Comparison of ENCODE assay signal across 18 mouse cellular contexts in the genomic region with DNA sequence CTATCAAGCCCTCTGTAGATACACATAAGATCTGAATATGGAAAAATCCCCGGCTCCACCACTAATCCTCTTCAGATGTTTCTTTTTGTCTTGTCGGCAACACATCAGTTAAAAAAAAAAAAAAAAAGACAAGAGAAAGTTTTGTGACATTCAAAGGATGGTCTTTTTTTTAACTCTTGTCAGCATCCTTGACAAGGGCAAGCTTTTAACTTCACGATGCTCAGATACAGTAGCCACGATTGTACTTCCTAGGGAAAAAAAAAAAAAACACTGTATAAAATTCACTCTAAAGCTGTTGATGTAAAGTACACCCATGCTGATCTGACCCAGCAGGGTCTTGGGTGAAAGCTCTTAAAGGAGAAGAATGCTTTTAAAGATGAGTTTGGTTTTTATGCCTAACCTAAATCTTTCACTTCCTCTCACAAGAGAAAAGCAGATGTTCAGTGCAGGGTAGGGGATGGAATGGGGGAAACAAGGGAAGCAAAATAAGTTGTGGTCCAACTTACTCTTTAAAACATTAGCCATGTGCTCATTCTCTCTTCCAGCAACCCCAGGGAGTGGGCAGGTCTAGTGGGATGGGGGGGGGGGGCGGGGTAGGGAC. TPM values are rescaled to one million over a fixed set of nuclear protein-coding genes. Genes with fewer than 3 reads are reported as not detected.
A peak's percentile ranks its signal among the peaks of the same experiment; 100 is the strongest.
DNase-seq lines count a peak whose midpoint lies in the region; ATAC-seq and TF ChIP-seq lines count a peak whose summit lies in the region.
"Had no signal": no experiment of that assay in that cellular context is flagged by ENCODE, and none has a peak within 500 bp of the region (broad histone marks: within the 10 kb centered on the region; RNA-seq: fewer than 3 reads in every experiment).

No protein-coding gene starts in this region.

- no peaks in the 10 kb centered on the region for H3K4me1 ChIP-seq in stomach, embryonic 14.5 days (ENCODE audit: control insufficient read depth, insufficient read depth, low read length)
- H3K4me1 ChIP-seq in stomach, postnatal 0 days (replicated peaks; ENCODE audit: control insufficient read depth, insufficient read depth) = no peaks in the 10 kb centered on the region
- no peaks in the 10 kb centered on the region for H3K4me1 ChIP-seq in midbrain, embryonic 11.5 days (ENCODE audit: control insufficient read depth, insufficient read depth, low read length)
- H3K4me1 ChIP-seq: embryonic facial prominence, embryonic 10.5 days; forebrain, embryonic 13.5 days; heart, embryonic 10.5 days; hindbrain, embryonic 10.5 days; hindbrain, embryonic 15.5 days had no signal

- TF ChIP-seq CTCF in stomach, postnatal 0 days (IDR thresholded peaks at IDR 0.05; ENCODE audit: low read depth) = no peak

- H3K27me3 ChIP-seq in stomach, embryonic 14.5 days (ENCODE audit: control insufficient read depth, insufficient read depth, low read length) = no peaks in the 10 kb centered on the region
- no peaks in the 10 kb centered on the region for H3K27me3 ChIP-seq in stomach, postnatal 0 days (ENCODE audit: control insufficient read depth, insufficient read depth, low read length)
- H3K27me3 ChIP-seq in midbrain, embryonic 11.5 days (ENCODE audit: control insufficient read depth, insufficient read depth, low read length) = no peaks in the 10 kb centered on the region
- H3K27me3 ChIP-seq: forebrain, embryonic 13.5 days; hindbrain, embryonic 15.5 days had no signal

- H3K4me2 ChIP-seq in stomach, embryonic 14.5 days (replicated peaks; ENCODE audit: low read depth, low read length) = no peak overlapping the region
- no peak overlapping the region for H3K4me2 ChIP-seq in stomach, postnatal 0 days (replicated peaks; ENCODE audit: low read depth)
- no peak overlapping the region for H3K4me2 ChIP-seq in midbrain, embryonic 11.5 days
- H3K4me2 ChIP-seq: forebrain, embryonic 13.5 days; hindbrain, embryonic 15.5 days had no signal

- no peak overlapping the region for H3K27ac ChIP-seq in stomach, embryonic 14.5 days (ENCODE audit: low read length)
- H3K27ac ChIP-seq in stomach, postnatal 0 days (replicated peaks) = no peak overlapping the region
- H3K27ac ChIP-seq in midbrain, embryonic 11.5 days (ENCODE audit: low read depth, low read length) = no peak overlapping the region
- H3K27ac ChIP-seq: embryonic facial prominence, embryonic 10.5 days; forebrain, embryonic 13.5 days; heart, embryonic 10.5 days; hindbrain, embryonic 10.5 days; hindbrain, embryonic 15.5 days had no signal

- DNase-seq in stomach, postnatal 0 days (ENCODE audit: low spot score) = no peak
- no peak for DNase-seq in thymus, postnatal 14 days
- no peak for DNase-seq in midbrain, embryonic 11.5 days (ENCODE audit: low spot score, missing footprints)
- DNase-seq: cerebellum, adult 11 months; cerebellum, adult 8-10 months; cerebellum, postnatal 14 days; forebrain, postnatal 0 days; gastrocnemius, postnatal 14 days; heart, postnatal 10 days had no signal

- no peak overlapping the region for H3K4me3 ChIP-seq in stomach, embryonic 14.5 days (ENCODE audit: low read depth, low read length)
- no peak overlapping the region for H3K4me3 ChIP-seq in stomach, postnatal 0 days (ENCODE audit: low read depth, low read length)
- H3K4me3 ChIP-seq in midbrain, embryonic 11.5 days (ENCODE audit: low read depth, low read length) = no peak overlapping the region
- H3K4me3 ChIP-seq: embryonic facial prominence, embryonic 10.5 days; forebrain, embryonic 13.5 days; heart, embryonic 10.5 days; hindbrain, embryonic 10.5 days; hindbrain, embryonic 15.5 days had no signal

- H3K9me3 ChIP-seq in stomach, embryonic 14.5 days (ENCODE audit: control insufficient read depth, low read depth, low read length) = no peaks in the 10 kb centered on the region
- H3K9me3 ChIP-seq in stomach, postnatal 0 days (ENCODE audit: control insufficient read depth, low read length) = no peaks in the 10 kb centered on the region
- H3K9me3 ChIP-seq in midbrain, embryonic 11.5 days (ENCODE audit: control insufficient read depth, low read length) = no peaks in the 10 kb centered on the region
- H3K9me3 ChIP-seq: embryonic facial prominence, embryonic 10.5 days; forebrain, embryonic 13.5 days; G1E; heart, embryonic 10.5 days; hindbrain, embryonic 10.5 days; hindbrain, embryonic 15.5 days had no signal

- no peak for TF ChIP-seq EP300 in stomach, postnatal 0 days (optimal IDR thresholded peaks at IDR 0.05)

- peak; percentile 7; the same call in 1 of the 2 replicates for ATAC-seq in stomach, embryonic 14.5 days (ENCODE audit: insufficient number of reproducible peaks, insufficient read depth, low FRiP score, low read depth)
- ATAC-seq in stomach, postnatal 0 days (ENCODE audit: low FRiP score, low TSS enrichment) = no peak
- ATAC-seq in megakaryocyte, adult 5-6 weeks (ENCODE audit: poor library complexity, severe bottlenecking) = peak; percentile 51
- ATAC-seq in neutrophil, adult 5-6 weeks (ENCODE audit: extremely low read depth, insufficient number of reproducible peaks, low FRiP score, poor library complexity, severe bottlenecking) = 0 out of 2 replicates have a peak, but pooled peaks have one; percentile 30
- no peak for ATAC-seq in midbrain, embryonic 11.5 days (ENCODE audit: low FRiP score)
- ATAC-seq: forebrain, embryonic 13.5 days; forebrain, postnatal 0 days had no signal

- H3K9ac ChIP-seq in stomach, embryonic 14.5 days (replicated peaks; ENCODE audit: low read depth, low read length) = no peak overlapping the region
- H3K9ac ChIP-seq in stomach, postnatal 0 days (ENCODE audit: low read length) = no peak overlapping the region
- no peak overlapping the region for H3K9ac ChIP-seq in midbrain, embryonic 11.5 days (ENCODE audit: low read length)
- H3K9ac ChIP-seq: forebrain, embryonic 13.5 days; forebrain, postnatal 0 days; hindbrain, embryonic 15.5 days had no signal

- no peaks in the 10 kb centered on the region for H3K36me3 ChIP-seq in stomach, embryonic 14.5 days (ENCODE audit: control insufficient read depth, insufficient read depth, low read length)
- no peaks in the 10 kb centered on the region for H3K36me3 ChIP-seq in stomach, postnatal 0 days (ENCODE audit: control insufficient read depth, insufficient read depth, low read length)
- no peaks in the 10 kb centered on the region for H3K36me3 ChIP-seq in midbrain, embryonic 11.5 days (ENCODE audit: control insufficient read depth, insufficient read depth, low read length)
- H3K36me3 ChIP-seq: embryonic facial prominence, embryonic 10.5 days; G1E; heart, embryonic 10.5 days; hindbrain, embryonic 10.5 days; hindbrain, embryonic 15.5 days had no signal

- WGBS in stomach, embryonic 14.5 days = 32% methylated on average over 5 of the region's 5 CpGs
- 39% methylated on average over 5 of the region's 5 CpGs for WGBS in stomach, postnatal 0 days
- WGBS in midbrain, embryonic 11.5 days = 52% methylated on average over 4 of the region's 5 CpGs

RNA-seq across cellular contexts. Expression of gene Nfkbiz, which starts 57.6 kb away (rescaled TPM):
- polyA plus RNA-seq in stomach, embryonic 14.5 days (2014; fragmentation: Nextera tagmentation; extraction: Ambion mirVana) = 6.4 and 8.3 TPM in 2 replicates
- polyA plus RNA-seq in stomach, postnatal 0 days (2015; fragmentation: Nextera tagmentation; extraction: Ambion mirVana) = 9.0 and 9.1 TPM in 2 replicates
- total RNA-seq in megakaryocyte, adult 5-6 weeks (2015) = 33.3 and 44.9 TPM in 2 replicates
- total RNA-seq in megakaryocyte, adult 5-6 weeks (2017) = 31.2 and 32.7 TPM in 2 replicates
- 138 and 154 TPM in 2 replicates for total RNA-seq in neutrophil, adult 5-6 weeks (2017)
- 1.3 and 1.8 TPM in 2 replicates for polyA plus RNA-seq in midbrain, embryonic 11.5 days (2014; fragmentation: Nextera tagmentation; extraction: Ambion mirVana)

Comparison
In these comparisons a context has a peak if more than half of its experiments do, and no peak if none do; other contexts are left out.
1. ATAC-seq: peak in stomach, embryonic 14.5 days (single experiment), megakaryocyte, adult 5-6 weeks (single experiment) and neutrophil, adult 5-6 weeks (single experiment); none in stomach, postnatal 0 days (single experiment) and midbrain, embryonic 11.5 days (single experiment).